8 mouse cellular contexts compared by ENCODE assay signal in the genomic region with DNA sequence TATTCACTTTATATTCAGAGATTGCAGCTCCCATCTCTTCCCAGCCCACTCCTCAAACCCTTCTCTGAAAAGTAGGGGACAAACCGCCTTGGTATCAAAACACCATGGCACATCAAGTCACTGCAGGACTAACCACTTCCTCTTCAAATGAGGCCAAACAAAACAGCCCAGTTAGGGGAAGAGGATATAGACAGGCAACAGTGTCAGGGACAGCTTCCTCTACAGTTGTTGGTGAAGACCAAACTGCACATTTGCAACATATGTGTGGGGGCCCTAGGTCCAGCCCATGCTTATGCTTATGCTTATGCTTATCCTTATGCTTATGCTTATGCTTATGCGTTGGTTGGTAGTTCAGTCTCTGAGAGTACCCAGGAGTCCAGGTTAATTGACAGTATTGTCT. TPM values are rescaled to one million over a fixed set of nuclear protein-coding genes. Genes with fewer than 3 reads are reported as not detected.
DNase-seq lines count a peak whose midpoint lies in the region; ATAC-seq lines count a peak whose summit lies in the region.
"Not testable (repeated sequence)": the region's sequence is repeated elsewhere in the genome, so short reads cannot be mapped to it uniquely, and the experiment has no call there.
"Had no signal": no experiment of that assay in that cellular context is flagged by ENCODE, and none has a peak within 500 bp of the region (broad histone marks: within the 10 kb centered on the region; RNA-seq: fewer than 3 reads in every experiment).

No protein-coding gene starts in this region.

- DNase-seq in CD4-positive, CD25-positive, alpha-beta regulatory T cell, adult 2 months (ENCODE audit: low read depth, low spot score), result peak; percentile 25
- peak; percentile 84 for DNase-seq in heart, adult 11 months
- not testable (repeated sequence) for DNase-seq in liver, embryonic 11.5 days (ENCODE audit: low spot score)
- peak; percentile 4 to 8 for DNase-seq in thymus, postnatal 10 days (ENCODE audit: low spot score in 2 of 2)

- H3K27ac ChIP-seq in liver, embryonic 11.5 days (ENCODE audit: low read depth, low read length), result not testable (repeated sequence)

- ATAC-seq in activated CD4-positive, CD25-positive, alpha-beta regulatory T cell, adult 4 months, result peak; percentile 93
- ATAC-seq in liver, embryonic 11.5 days (replicated peaks; ENCODE audit: low FRiP score), result peak; percentile 65
- peak; percentile 99 for ATAC-seq in megakaryocyte, adult 5-6 weeks (ENCODE audit: poor library complexity, severe bottlenecking)
- peak; percentile 98 for ATAC-seq in neutrophil, adult 5-6 weeks (ENCODE audit: extremely low read depth, insufficient number of reproducible peaks, low FRiP score, poor library complexity, severe bottlenecking)

- not testable (repeated sequence) for H3K9ac ChIP-seq in liver, embryonic 11.5 days (ENCODE audit: low read depth, low read length)

- not testable (repeated sequence) for H3K4me1 ChIP-seq in liver, embryonic 11.5 days (replicated peaks; ENCODE audit: control insufficient read depth, insufficient read depth, low read length)

- 60% methylated on average over 2 of the region's 2 CpGs for WGBS in liver, embryonic 11.5 days

- not testable (repeated sequence) for H3K36me3 ChIP-seq in liver, embryonic 11.5 days (ENCODE audit: control insufficient read depth, insufficient read depth, low read length)

- not testable (repeated sequence) for H3K9me3 ChIP-seq in liver, embryonic 11.5 days (ENCODE audit: control insufficient read depth, low read length)

- not testable (repeated sequence) for H3K27me3 ChIP-seq in liver, embryonic 11.5 days (replicated peaks; ENCODE audit: control insufficient read depth, insufficient read depth, low read length)

- not testable (repeated sequence) for H3K4me3 ChIP-seq in liver, embryonic 11.5 days (ENCODE audit: low read depth, low read length)

- not testable (repeated sequence) for H3K4me2 ChIP-seq in liver, embryonic 11.5 days

RNA-seq across cellular contexts. Expression of a gene that starts 42.6 kb away (rescaled TPM):
- 1 to 10 TPM; 1.0 to 1.1 TPM for polyA plus RNA-seq in activated CD4-positive, CD25-positive, alpha-beta regulatory T cell, adult 4 months (2017; shearing (Covaris generic))
- polyA plus RNA-seq in liver, embryonic 11.5 days (2014; fragmentation: Nextera tagmentation; extraction: Ambion mirVana), result 3.0 and 3.8 TPM in 2 replicates
- 135 and 165 TPM in 2 replicates for total RNA-seq in megakaryocyte, adult 5-6 weeks (2015)
- total RNA-seq in megakaryocyte, adult 5-6 weeks (2017), result 256 and 281 TPM in 2 replicates
- 144 and 146 TPM in 2 replicates for total RNA-seq in neutrophil, adult 5-6 weeks (2017)
- total RNA-seq: left cerebral cortex, postnatal 14 days had no signal
